Mouse (Mus musculus): ENCODE measurements at regions not wholly inside any gene's neighbourhood (a gene's known extent, or its start where the extent isn't known, plus 50 kb on each side); places are given as distances from the start of the nearest gene placed in this dataset.
A peak's percentile ranks its signal among the peaks of the same experiment; 100 is the strongest.
"Not testable (repeated sequence)": the region's sequence is repeated elsewhere in the genome, so short reads cannot be mapped to it uniquely, and the experiment has no call there.

DNA sequence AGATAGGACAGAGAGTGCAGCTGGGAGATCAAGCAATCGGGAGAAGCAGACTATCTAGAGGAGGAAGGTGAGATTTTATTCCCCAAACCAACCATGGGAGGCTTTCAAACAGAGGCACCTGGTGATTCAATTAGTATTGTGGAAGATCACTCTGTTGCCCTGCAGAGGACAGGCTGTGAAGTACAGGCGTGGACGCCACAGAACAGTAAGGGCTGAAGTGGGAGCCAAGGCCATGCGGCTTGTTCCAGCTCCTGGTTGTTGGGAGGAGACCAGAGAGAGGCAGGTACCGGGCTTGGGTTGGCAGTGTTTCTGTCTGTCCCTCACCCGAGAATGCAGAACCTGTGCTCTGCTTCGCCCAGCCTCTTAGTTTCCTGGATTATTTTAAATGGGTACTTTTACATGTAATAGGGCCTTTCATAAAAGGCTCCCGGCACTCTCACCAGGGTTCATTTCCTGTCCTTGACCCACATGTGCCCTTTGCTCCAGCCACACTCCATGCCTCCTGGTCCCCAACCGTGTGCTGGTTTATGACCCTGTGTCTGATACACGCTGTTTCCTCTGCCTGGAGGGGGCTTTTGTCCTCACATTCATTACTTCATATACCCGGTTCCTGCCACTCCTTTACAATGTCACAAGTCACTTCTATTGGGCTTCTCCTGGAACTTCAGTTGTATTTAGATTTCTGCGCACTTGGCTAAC lies 58.3 kb downstream of the Vcpkmt start:
- DNase-seq: peak; percentile 36

DNA sequence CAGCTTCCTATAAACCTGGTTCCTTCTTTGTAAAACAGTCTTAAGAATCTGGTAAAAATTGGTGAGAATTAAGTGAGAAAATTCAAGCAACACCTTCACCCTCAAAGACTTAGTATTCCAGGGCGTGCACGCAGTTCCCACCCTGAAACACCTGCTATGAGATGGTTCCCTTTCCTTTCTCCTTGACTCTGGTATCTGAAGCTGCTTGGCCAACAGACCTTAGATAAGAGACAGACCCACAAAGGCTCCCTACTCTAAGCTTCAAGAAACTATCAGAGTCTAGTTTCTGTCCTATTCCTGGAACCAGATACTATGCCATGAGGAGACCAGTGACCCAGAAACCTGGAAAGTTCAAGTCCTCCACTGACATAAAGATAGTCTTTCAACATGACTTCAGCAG lies 63.0 kb downstream of the Vcpkmt start:
- no peak for DNase-seq

DNA sequence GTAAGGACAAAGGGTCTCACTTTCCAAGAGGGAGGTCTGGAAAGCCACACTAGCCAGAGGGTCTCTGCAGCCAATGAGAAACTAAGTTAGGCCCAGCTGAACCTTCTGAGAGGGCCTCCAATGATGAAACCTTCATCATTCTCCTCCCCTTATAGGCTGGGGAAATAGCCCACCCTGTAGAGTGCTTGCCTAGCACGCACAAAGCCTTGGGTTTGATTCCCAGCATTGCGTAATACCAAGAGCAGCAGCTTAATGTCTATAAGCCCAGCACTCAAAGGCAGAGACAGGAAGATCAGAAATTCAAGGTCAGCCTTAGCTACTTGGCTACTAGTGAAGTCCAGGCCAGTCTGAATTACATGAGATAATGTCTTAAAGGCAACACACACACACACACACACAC lies 63.8 kb downstream of the Vcpkmt start:
- DNase-seq: no peak

DNA sequence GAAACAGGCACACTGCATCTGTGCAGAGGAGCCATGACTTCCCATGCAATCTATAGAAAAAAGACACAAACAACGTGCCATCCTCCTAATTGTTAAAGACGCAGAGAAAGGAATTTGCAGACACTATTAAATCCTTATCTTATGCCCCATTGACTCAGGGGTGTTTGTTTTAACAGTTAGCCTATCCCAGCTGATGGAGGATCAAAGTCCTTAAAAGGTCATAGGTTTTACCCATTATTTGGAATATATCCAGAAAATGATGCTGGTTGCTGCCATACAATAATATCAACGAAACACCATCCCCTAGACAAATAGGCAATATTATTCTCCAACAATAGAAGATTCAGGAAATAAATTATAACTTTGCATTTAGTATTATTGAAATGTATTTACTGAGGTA lies 65.2 kb downstream of the Vcpkmt start:
- no peak for DNase-seq

DNA sequence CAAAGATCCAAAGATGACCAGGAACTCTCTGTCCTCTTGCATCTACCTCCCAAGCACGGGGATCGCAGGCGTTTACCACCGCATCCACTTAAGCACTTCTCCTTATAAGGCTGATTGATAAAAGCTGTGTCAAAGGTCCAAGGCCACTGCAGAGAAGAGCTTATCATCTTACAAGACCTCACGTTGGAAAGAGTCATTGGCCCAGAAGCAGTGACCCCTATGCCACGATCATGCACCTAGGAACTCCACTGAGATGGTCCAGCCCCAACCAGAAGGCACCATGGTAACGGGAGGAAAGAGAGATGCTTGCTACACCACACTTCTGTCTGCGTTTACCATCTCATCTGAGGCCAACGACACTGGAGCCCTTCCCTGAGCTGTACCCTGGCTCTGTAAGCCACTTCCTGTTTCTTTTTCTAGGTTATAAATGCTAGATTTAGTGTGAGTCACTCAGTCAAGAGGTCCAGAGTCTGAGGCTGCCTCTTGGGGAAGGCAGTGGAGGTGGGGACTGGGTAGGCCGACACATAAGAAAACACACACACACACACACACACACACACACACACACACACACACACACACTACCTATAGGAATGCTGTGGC lies 66.4 kb downstream of the Vcpkmt start:
- no peak for DNase-seq

DNA sequence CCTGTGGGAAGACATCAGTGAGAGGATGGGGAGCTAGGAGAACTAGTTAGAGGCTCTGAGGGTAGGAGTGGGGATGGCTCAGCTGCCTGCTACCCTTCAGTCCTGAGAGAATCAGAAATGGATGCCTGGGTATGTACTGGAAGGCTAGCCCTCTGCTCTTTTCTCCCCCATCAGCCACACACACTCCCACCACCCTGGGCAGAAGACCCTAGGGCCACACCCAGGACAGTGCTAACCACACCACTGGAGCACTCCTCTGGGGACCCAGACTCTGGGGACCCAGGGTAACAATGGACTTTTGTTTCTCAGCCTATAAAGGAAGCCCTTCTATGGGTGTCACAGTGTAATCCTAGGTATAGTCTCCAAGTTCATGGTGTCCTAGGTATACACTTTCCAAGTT lies 67.0 kb downstream of the Vcpkmt start:
- DNase-seq: no peak

DNA sequence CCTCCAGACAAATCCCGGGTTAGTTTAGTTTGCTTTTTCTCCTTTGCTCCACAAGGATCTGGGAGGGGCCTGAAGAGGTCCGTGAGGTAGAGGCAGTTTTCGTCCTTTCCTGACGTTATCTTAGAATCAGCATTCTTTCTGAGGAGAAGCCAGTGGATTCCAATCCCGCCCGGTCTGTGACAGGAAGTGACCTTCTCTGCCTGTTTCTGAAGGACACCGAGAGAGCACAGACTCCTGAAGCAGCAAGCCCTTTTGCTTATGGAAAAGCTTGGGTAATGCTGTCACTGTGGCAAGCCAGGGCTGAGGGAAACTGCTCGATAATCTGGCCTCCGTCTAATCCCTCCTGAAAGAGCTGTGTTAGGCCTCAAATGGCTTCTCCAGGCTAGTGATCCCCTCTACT lies 67.7 kb downstream of the Vcpkmt start:
- DNase-seq: no peak

DNA sequence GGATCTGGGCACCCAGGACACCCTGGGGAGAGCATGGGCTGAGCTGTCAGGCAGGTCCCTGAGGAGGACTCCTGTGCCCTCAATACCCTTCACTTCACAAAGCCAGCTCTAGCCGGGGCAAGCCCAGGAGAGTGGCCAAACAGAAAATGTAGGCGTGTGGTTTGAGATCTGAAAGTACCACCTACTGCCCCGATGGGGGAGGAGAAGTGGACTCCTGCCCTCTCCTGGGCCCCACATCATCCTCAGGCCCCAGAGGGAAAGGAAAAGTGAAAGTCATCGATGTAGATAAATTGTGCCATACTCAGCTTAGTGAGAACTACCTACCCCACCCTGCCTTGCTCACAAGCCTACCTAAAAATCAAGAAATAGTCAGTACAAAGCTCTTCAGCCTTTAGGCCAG lies 69.7 kb downstream of the Vcpkmt start:
- no peak for DNase-seq

DNA sequence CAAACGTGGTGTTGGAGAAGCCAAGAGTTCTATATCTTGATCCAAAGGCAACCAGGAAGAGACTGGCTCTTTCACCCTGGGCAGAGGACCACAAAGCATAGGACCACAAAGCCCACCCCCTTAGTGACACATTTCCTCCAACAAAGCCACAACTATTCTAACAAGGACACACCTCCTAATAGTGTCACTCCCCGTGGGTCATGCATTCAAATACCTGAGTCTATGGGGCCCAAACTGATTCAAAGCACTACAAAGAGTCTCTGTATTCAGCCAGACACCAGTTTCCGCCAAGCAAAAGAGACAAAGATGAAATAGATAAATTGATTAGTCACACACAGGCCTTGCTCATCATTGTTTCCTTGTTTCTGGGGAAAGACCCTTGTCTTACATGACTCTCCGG lies 72.1 kb downstream of the Vcpkmt start:
- no peak for DNase-seq

DNA sequence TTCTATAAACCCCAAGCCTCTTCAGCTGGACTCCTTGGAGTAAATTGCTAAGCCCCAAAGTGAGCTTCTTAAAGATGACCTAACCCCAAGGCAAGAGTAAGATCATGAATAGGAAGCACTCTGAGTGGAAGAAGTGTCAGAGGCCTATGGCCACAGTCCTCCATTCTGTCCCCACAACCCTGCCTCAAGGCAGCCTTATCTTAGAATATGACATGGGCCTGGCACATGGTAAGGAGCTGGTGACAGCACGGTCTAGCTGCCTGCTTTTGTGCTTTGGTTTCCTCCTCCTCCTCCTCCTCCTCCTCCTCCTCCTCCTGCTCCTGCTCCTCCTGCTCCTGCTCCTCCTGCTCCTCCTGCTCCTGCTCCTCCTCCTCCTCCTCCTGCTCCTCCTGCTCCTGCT lies 73.6 kb downstream of the Vcpkmt start:
- not testable (repeated sequence) for DNase-seq

DNA sequence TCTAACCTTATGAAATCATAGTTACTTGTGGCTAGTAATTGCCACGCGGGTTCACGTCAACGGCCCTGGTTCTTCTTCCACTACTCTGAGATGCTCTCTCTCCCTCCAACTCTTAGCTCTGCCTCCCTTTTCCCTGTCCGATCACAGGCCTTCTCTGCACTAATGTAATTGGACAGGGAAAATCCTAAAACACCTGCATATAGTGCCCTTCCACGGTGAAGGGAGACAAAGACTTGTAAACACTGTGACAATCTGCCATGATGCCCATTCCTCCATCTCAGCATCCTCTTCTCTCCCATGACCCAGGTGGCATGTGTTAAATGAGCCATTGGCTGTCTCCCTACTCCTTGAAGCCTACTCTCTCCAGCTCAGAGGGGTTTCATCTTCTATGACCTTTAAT lies 74.9 kb downstream of the Vcpkmt start:
- DNase-seq: no peak

DNA sequence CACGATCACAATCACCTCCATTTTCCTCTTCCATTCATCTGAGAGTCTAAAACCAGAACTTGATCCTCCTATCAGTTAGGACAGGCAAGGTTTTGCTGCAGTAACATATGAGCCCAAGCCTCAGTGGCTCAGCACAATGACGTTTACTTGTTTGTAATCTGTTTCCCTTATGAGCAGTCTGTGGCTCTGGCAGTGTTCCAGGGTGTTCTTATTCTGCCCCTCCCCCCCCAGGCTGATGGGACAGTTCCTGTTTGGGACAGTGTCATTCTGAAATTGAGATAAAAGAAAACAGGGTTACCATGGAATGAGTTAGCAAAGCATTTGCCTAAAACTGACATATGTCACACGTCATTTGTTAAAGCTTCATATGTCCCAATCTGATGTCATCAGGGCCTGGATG lies 75.5 kb downstream of the Vcpkmt start:
- no peak for DNase-seq

DNA sequence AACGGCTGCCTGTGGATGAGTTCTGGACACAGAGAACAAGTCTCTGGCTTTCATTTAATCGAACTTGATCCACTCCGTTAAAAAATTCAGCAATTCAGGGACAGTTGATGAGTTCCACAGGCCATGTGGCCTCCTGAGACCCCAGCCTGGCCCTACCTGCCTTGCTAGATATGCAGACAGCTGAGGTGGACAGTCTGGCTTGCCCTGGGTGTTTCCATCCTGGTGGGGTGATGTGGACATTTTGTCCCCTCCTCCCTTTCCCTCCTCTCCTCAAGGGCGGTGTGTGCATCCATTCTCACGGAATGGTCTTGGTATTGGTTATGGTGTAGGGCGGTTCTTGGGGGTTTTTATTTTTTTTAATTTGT lies 80.1 kb downstream of the Vcpkmt start:
- no peak for DNase-seq

DNA sequence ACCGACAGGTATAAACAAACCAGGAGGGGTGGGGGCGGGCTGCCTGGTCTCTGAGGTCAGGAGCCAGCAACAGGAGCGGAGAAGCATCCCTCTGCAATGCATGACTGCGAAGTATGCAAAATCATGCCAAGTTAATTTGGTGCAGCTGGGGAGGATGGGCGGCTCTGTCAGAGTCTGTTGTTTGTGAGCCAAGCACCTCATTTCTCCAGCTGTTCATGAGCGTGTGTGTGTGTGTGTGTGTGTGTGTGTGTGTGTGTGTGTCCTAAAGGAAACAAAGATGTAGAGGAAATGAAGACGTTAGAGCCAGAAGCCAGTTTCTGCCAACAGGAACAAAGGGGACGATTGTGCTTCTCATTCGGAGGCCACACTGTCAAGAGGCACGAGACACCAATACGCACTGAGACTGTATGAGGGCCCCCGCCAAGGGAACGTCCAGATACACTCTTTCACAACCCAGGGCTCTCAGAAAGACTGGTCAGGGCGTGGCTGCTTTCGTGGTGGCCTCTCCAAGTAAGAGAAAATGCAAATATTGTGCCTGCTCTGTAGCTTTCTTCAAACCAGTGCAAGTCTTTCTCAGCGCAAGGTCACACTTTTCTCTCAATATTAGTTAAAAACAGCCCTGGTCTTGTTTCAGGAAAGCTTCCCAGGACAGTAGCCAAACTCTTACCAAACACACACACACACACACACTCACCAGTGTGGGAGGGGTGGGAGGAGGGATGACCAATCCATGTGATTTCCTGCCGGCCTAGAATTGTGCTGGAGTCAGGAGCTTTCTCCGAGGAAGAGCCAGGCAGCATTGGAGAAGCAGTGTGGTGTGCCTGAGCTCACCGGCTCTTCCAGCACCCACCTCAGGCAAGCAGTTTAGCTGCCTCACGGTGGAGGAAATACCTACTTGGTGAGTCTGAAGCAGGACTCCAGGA lies 80.8 kb downstream of the Vcpkmt start:
- no peak for DNase-seq

DNA sequence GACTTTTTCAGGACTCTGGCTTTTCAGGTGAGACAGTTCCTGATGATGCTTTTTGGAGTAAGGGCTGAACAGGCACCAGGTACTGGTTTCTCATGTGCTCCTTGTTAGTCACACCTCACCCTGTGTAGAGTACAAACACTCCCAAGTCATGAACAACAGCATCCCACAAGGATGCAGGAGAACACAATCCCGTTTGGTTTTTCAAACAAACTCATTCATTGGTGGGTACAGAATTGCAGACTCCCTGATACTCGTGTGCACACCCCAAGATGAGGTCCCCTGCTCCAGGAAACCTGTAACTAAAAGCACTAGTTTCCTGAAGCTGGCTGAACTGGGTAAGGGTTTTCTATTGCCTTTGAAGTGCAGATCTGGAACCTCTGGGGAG lies 81.5 kb downstream of the Vcpkmt start:
- no peak for DNase-seq

DNA sequence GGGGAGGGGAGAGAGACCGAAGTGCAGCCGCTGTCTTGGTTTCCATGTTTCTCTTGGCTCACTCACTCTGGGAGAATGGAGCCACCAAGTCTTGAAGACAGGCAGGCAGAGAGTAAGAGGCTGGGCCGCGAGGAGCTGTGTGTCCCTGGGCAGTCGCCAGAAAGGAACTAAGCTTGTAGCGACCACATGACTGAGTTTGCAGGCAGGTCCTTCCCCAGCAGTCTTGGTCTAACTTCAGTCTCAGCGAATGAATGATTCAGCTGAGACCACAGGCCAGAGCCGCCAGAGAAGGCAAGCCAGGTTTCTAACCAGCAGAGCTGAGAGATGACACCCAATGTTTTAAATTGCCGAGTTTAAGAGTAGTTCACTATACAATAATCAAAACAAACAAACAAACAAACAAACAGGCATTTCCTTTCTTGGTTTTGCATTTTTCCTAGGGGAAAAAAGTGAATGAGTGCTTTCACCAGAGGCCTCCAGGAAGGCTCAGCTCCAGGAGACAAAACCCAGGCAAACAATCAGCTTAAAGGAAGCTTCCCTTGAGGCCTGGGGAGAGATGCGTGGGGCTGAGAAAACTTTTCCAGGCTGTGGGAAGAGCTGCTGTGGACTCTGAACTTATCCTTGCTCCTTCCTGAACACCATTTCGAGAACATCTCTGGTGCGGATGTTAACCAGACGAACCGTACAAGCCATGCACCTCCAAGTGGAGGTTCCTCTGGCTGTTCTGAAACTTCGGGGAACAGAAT lies 82.1 kb downstream of the Vcpkmt start:
- DNase-seq: no peak

DNA sequence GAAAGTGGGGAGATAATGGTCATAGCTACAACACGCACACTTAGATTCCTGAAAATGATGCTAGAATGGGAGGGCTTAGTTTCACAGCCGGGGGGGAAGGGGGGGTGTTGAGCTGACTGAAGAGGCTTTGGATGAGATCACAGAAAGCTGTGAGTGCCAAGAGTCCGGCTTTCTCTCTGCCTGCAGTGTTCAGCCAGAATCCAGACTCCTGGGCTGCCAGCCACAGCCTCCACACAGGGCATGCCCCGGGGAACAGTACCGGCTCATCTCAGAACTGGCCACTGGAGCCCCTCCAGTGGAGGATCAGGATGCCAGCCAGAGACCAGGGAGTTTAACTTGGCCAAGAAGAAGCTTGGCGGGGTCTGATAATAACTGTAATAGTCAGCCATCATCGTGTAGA lies 85.7 kb downstream of the Vcpkmt start:
- DNase-seq: peak; percentile 63

DNA sequence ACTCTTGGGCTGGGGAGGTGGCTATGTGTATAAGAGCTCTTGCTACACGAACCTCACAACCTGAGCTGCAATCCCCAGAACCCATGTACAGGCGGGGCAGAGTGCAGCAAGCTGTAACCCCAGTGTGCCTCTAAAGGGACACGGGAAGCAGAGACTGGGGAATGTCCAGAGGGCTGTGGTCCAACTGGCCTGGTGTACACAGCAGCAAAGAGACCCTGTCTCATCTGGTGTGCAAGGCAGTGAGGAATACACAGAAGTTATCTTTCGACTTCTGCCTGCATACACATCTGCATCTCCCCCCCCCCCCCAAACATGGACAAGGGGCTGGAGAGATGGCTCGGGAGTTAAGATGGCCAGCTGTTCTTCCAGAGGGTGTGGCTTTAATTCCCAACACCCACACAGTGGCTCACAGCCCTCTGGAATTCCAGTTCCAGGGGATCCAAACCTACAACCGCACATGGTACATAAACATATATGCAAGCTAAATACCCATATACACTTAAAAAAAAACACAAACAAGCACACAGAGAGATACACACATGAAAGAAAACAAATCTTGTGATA lies 86.4 kb downstream of the Vcpkmt start:
- no peak for DNase-seq

DNA sequence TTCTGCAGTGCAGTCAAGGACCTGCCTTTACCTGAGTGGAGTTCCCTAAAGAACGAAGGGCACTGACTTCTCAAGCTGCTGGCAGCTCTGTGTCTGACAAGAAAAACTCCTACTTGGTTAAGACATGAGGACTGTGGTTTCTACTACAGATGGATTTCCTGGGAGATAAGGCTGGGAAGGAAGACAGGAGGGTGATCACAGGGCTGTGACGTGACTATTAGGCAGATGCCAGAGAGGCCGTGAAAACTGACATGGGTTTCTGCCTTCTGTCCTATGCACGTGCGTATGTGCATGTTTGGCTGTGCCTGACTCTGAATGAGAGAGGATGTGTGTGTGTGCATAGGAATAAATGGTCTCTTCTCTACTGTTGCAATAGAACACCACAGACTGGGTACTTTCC lies 87.1 kb downstream of the Vcpkmt start:
- no peak for DNase-seq

DNA sequence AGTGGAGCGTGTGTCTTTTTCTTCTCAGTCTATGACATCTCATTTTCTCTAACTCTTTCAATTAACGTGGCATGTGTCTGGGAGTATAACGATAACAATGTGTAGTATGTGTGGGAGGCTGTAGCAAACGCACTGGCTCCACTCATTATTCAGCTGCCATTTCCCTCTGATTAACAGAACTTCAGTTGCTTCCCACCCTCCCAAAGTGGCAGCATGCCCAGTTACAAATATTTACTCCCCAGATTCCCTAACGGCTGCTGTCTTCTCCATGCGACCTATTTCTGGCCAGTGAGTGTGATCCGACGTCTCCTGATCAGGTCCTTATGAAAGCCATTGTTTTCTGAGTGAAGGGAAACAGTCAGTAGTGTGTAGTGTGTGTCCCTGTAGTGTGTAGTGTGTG lies 88.2 kb downstream of the Vcpkmt start:
- DNase-seq: no peak

DNA sequence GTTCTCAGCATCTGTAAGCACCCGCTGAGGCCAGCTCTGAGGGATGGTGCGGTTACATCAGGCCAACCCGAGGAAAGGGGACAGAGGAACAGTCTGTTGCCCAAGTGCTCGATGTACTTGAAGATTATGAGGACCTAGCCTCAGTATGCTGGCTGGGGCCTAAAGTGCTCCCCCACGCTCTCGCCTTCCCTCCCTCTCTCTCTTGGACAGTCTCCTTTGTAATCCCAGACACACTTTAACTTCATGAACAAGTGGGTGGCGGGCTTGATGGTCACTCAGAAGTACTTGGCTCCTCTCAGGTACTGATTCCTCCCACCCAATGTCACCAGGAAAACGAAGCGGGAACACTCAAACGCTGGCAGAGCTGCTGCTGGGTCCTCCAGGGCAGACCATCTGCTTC lies 93.1 kb downstream of the Vcpkmt start:
- no peak for DNase-seq

DNA sequence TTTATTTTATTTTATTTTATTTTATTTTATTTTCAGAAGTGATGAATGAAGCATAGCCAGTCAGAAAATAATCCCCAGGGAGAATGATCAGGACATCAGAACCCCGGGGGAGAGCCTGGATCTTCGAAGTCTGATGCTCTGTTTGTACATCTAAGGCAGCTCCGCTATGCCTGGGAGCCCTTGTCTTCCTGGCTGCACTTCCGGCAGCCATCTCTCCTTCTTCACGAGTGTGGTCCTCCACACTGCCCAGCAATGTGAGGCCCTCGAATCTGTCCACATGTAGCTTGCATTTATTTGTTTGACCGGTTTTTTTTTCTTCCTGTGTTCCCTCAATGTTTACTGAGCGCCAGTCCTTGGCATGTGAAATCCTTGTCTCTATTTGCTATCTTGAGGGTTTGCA lies 95.9 kb downstream of the Vcpkmt start:
- no peak for DNase-seq
